Mouse (Mus musculus): ENCODE results near the gene Rin3.

- TF ChIP-seq CTCF (IDR thresholded peaks at IDR 0.05) (peak; percentile 57), EP300 (IDR thresholded peaks at IDR 0.05) (no peak)
These were observed 27.8 kb upstream of the Rin3 start for GRCm38 (mm10) chr12:102255012-102255411.

Data from lung, postnatal 0 days (tissue).